Mouse (Mus musculus): Measurements from ENCODE around the gene Pdzd2.

The Pdzd2 gene

GRCm38 (mm10) chr15:12547640-12548405 is 191.9 kb downstream of the Pdzd2 start:
- ChIA-PET POLR2A (interaction anchor here in 3 of 4 experiments (0.6 to 3.3 kb wide), 5 partner anchors 47 to 680 kb away, joined by 3 to 18 read pairs (median 3); no protein-coding TSS in a partner anchor), CTCF (interaction anchor here in 1 of 4 experiments (0.7 kb wide), 1 partner anchor 1153 kb away, joined by 5 read pairs; no protein-coding TSS in a partner anchor)

GRCm38 (mm10) chr15:12546781-12547180 is 192.9 kb downstream of the Pdzd2 start:
- ChIA-PET CTCF (interaction anchor here in 2 of 4 experiments (0.6 to 0.7 kb wide), 2 partner anchors 171 to 1152 kb away, joined by 3 to 5 read pairs; no protein-coding TSS in a partner anchor), POLR2A (interaction anchor here in 3 of 4 experiments (0.6 to 1.4 kb wide), 3 partner anchors 67 to 679 kb away, joined by 3 to 6 read pairs (median 3); no protein-coding TSS in a partner anchor)

- ChIA-PET POLR2A (interaction anchor here in 3 of 4 experiments (0.9 to 2.3 kb wide), 4 partner anchors 38 to 508 kb away, joined by 3 to 12 read pairs (median 3); partner anchors contain the start of gene Mtmr12 (in 1 of the 3)), CTCF (no interaction called here)
Measured at GRCm38 (mm10) chr15:12545671-12546070, 194.1 kb downstream of the Pdzd2 start.

- CTCF ChIA-PET = no interaction called here
- POLR2A ChIA-PET = interaction anchor here in 3 of 4 experiments (0.9 to 2.3 kb wide), 6 partner anchors 12 to 507 kb away, joined by 3 to 12 read pairs (median 3); partner anchors contain the start of genes Golph3 (in 1 of the 3) and Mtmr12 (in 1 of the 3)
Measured at GRCm38 (mm10) chr15:12545220-12545619, 194.5 kb downstream of the Pdzd2 start.

GRCm38 (mm10) chr15:12543686-12544325 is 195.9 kb downstream of the Pdzd2 start:
- CTCF ChIA-PET = no interaction called here
- POLR2A ChIA-PET = interaction anchor here in 2 of 4 experiments (0.6 to 2.8 kb wide), 4 partner anchors 10 to 57 kb away, joined by 3 to 12 read pairs (median 6); no protein-coding TSS in a partner anchor

- POLR2A ChIA-PET = interaction anchor here in 1 of 4 experiments (2.8 kb wide), 1 partner anchor 8 kb away, joined by 9 read pairs; no protein-coding TSS in a partner anchor
- CTCF ChIA-PET = no interaction called here
Measured at GRCm38 (mm10) chr15:12542316-12542715, 197.4 kb downstream of the Pdzd2 start.

- CTCF ChIA-PET = interaction anchor here in 1 of 4 experiments (0.8 kb wide), 1 partner anchor 164 kb away, joined by 3 read pairs; no protein-coding TSS in a partner anchor
- POLR2A ChIA-PET = no interaction called here
Measured at GRCm38 (mm10) chr15:12539618-12540302, 200.0 kb downstream of the Pdzd2 start.

- ChIA-PET POLR2A (interaction anchor here in 3 of 4 experiments (0.6 to 2.9 kb wide), 15 partner anchors 9 to 54 kb away, joined by 3 to 18 read pairs (median 3); no protein-coding TSS in a partner anchor), CTCF (interaction anchor here in 1 of 4 experiments (0.6 kb wide), 1 partner anchor 18 kb away, joined by 3 read pairs; no protein-coding TSS in a partner anchor)
Measured at GRCm38 (mm10) chr15:12533254-12533653, 206.5 kb downstream of the Pdzd2 start.

GRCm38 (mm10) chr15:12532568-12532967 is 207.2 kb downstream of the Pdzd2 start:
- CTCF ChIA-PET = interaction anchor here in 1 of 4 experiments (0.6 kb wide), 1 partner anchor 483 kb away, joined by 4 read pairs; no protein-coding TSS in a partner anchor

GRCm38 (mm10) chr15:12522810-12523209 is 216.9 kb downstream of the Pdzd2 start:
- ChIA-PET CTCF (no interaction called here), POLR2A (interaction anchor here in 1 of 4 experiments (1.0 kb wide), 1 partner anchor 8 kb away, joined by 3 read pairs; no protein-coding TSS in a partner anchor)

More at GRCm38 (mm10) chr15:12532568-12532967, 207.2 kb downstream of the Pdzd2 start:
- POLR2A ChIA-PET = interaction anchor here in 3 of 4 experiments (0.6 to 2.9 kb wide), 14 partner anchors 8 to 53 kb away, joined by 3 to 18 read pairs (median 4); no protein-coding TSS in a partner anchor

- ChIA-PET POLR2A (interaction anchor here in 1 of 4 experiments (0.6 kb wide), 1 partner anchor 198 kb away, joined by 3 read pairs; no protein-coding TSS in a partner anchor), CTCF (no interaction called here)
Measured at GRCm38 (mm10) chr15:12520292-12520691, 219.4 kb downstream of the Pdzd2 start.

GRCm38 (mm10) chr15:12518370-12518973 is 221.3 kb downstream of the Pdzd2 start:
- CTCF ChIA-PET = interaction anchor here in 1 of 4 experiments (0.9 kb wide), 1 partner anchor 1119 kb away, joined by 3 read pairs; the partner anchor contains the start of gene Tars
- POLR2A ChIA-PET = interaction anchor here in 2 of 4 experiments (0.8 to 2.0 kb wide), 4 partner anchors 14 to 39 kb away, joined by 3 to 14 read pairs (median 4); no protein-coding TSS in a partner anchor

GRCm38 (mm10) chr15:12517314-12517813 is 222.4 kb downstream of the Pdzd2 start:
- ChIA-PET POLR2A (interaction anchor here in 3 of 4 experiments (0.6 to 2.0 kb wide), 6 partner anchors 13 to 191 kb away, joined by 3 to 14 read pairs (median 4); no protein-coding TSS in a partner anchor), CTCF (no interaction called here)

GRCm38 (mm10) chr15:12515272-12515844 is 224.4 kb downstream of the Pdzd2 start:
- ChIA-PET POLR2A (interaction anchor here in 2 of 4 experiments (1.1 to 1.4 kb wide), 4 partner anchors 8 to 65 kb away, joined by 3 to 7 read pairs (median 4); no protein-coding TSS in a partner anchor), CTCF (no interaction called here)

GRCm38 (mm10) chr15:12513526-12513925 is 226.2 kb downstream of the Pdzd2 start:
- CTCF ChIA-PET = interaction anchor here in 1 of 4 experiments (0.6 kb wide), 1 partner anchor 88 kb away, joined by 5 read pairs; no protein-coding TSS in a partner anchor
- POLR2A ChIA-PET = no interaction called here

- ChIA-PET CTCF (no interaction called here), POLR2A (interaction anchor here in 2 of 4 experiments (1.1 to 2.4 kb wide), 3 partner anchors 29 to 472 kb away, joined by 4 to 10 read pairs (median 6); no protein-coding TSS in a partner anchor)
Measured at GRCm38 (mm10) chr15:12508765-12509377, 230.9 kb downstream of the Pdzd2 start.
